Comparison of ENCODE assay signal across 18 mouse cellular contexts in genomic region chr5:34372541-34372940, GRCm38 (mm10). TPM values are rescaled to one million over a fixed set of nuclear protein-coding genes. Genes with fewer than 3 reads are reported as not detected.
DNase-seq lines count a peak whose midpoint lies in the region; ATAC-seq and TF ChIP-seq lines count a peak whose summit lies in the region.
"Had no signal": no experiment of that assay in that cellular context is flagged by ENCODE, and none has a peak within 500 bp of the region (broad histone marks: within the 10 kb centered on the region; RNA-seq: fewer than 3 reads in every experiment).

No protein-coding gene starts in this region.

- H3K9ac ChIP-seq in hindbrain, embryonic 14.5 days = peak overlapping the region; percentile 8; the same call in 1 of the 2 replicates
- no peak overlapping the region for H3K9ac ChIP-seq in hindbrain, postnatal 0 days (replicated peaks; ENCODE audit: low read length)
- no peak overlapping the region for H3K9ac ChIP-seq in midbrain, postnatal 0 days (replicated peaks; ENCODE audit: low read length, poor library complexity, severe bottlenecking)
- H3K9ac ChIP-seq in midbrain, embryonic 13.5 days (replicated peaks) = no peak overlapping the region
- H3K9ac ChIP-seq: forebrain, postnatal 0 days; hindbrain, embryonic 15.5 days; limb, embryonic 12.5 days; lung, embryonic 14.5 days had no signal

- no peak overlapping the region for H3K27ac ChIP-seq in hindbrain, embryonic 14.5 days
- no peak overlapping the region for H3K27ac ChIP-seq in hindbrain, postnatal 0 days
- no peak overlapping the region for H3K27ac ChIP-seq in midbrain, embryonic 10.5 days (replicated peaks)
- no peak overlapping the region for H3K27ac ChIP-seq in midbrain, postnatal 0 days (ENCODE audit: low read depth, low read length)
- H3K27ac ChIP-seq in midbrain, embryonic 13.5 days = no peak overlapping the region
- H3K27ac ChIP-seq: heart, embryonic 10.5 days; hindbrain, embryonic 15.5 days; limb, embryonic 12.5 days; stomach, postnatal 0 days had no signal

- no peak for ATAC-seq in hindbrain, embryonic 14.5 days (ENCODE audit: low FRiP score)
- ATAC-seq in hindbrain, postnatal 0 days = no peak
- ATAC-seq in midbrain, postnatal 0 days (ENCODE audit: low FRiP score) = no peak
- ATAC-seq in midbrain, embryonic 13.5 days = no peak
- ATAC-seq in cerebellum, adult (ENCODE audit: insufficient number of reproducible peaks, low FRiP score, low TSS enrichment) = no peak
- ATAC-seq: forebrain, postnatal 0 days; intestine, embryonic 16.5 days had no signal

- peaks cover 27% of the 10 kb centered on the region for H3K4me1 ChIP-seq in hindbrain, embryonic 14.5 days (replicated peaks; ENCODE audit: control insufficient read depth, insufficient read depth, low read length)
- peaks cover 4% of the 10 kb centered on the region; the same call in 1 of the 2 replicates for H3K4me1 ChIP-seq in hindbrain, postnatal 0 days (ENCODE audit: insufficient read depth, low read length)
- H3K4me1 ChIP-seq in midbrain, embryonic 10.5 days = peaks cover 31% of the 10 kb centered on the region
- peaks cover 13% of the 10 kb centered on the region; the same call in 1 of the 2 replicates for H3K4me1 ChIP-seq in midbrain, postnatal 0 days (ENCODE audit: insufficient read depth, low read length)
- peaks cover 40% of the 10 kb centered on the region for H3K4me1 ChIP-seq in midbrain, embryonic 13.5 days (replicated peaks)

- no peak for DNase-seq in hindbrain, embryonic 14.5 days (ENCODE audit: low spot score)
- no peak for DNase-seq in hindbrain, postnatal 0 days (ENCODE audit: low spot score)
- DNase-seq in midbrain, embryonic 10.5 days (ENCODE audit: low spot score) = no peak
- DNase-seq in midbrain, postnatal 0 days (ENCODE audit: low spot score) = no peak
- no peak for DNase-seq in right cerebral cortex, postnatal 10 days (ENCODE audit: low spot score in 2 of 2)
- DNase-seq: cerebellum, adult 8-10 months; forebrain, postnatal 0 days; lung, embryonic 14.5 days; lung, postnatal 4 days; retina, postnatal 1 day; right cerebral cortex, postnatal 4 days had no signal

- H3K27me3 ChIP-seq in hindbrain, embryonic 14.5 days (ENCODE audit: control insufficient read depth, insufficient read depth, low read length) = no peaks in the 10 kb centered on the region
- no peaks in the 10 kb centered on the region for H3K27me3 ChIP-seq in hindbrain, postnatal 0 days (ENCODE audit: insufficient read depth, low read length)
- H3K27me3 ChIP-seq in midbrain, embryonic 10.5 days (ENCODE audit: low read depth, poor library complexity, severe bottlenecking) = no peaks in the 10 kb centered on the region
- no peaks in the 10 kb centered on the region for H3K27me3 ChIP-seq in midbrain, postnatal 0 days (ENCODE audit: insufficient read depth, low read length)
- H3K27me3 ChIP-seq in midbrain, embryonic 13.5 days = no peaks in the 10 kb centered on the region
- H3K27me3 ChIP-seq: hindbrain, embryonic 15.5 days; limb, embryonic 12.5 days had no signal

- no peak overlapping the region for H3K4me3 ChIP-seq in hindbrain, embryonic 14.5 days (replicated peaks; ENCODE audit: low read length)
- no peak overlapping the region for H3K4me3 ChIP-seq in hindbrain, postnatal 0 days (ENCODE audit: low read length)
- peak overlapping the region; percentile 93; the same call in 1 of the 2 replicates for H3K4me3 ChIP-seq in midbrain, embryonic 10.5 days
- H3K4me3 ChIP-seq in midbrain, postnatal 0 days (ENCODE audit: low read depth, low read length) = no peak overlapping the region
- H3K4me3 ChIP-seq in midbrain, embryonic 13.5 days (replicated peaks) = no peak overlapping the region
- H3K4me3 ChIP-seq: heart, embryonic 10.5 days; limb, embryonic 12.5 days had no signal

- no peaks in the 10 kb centered on the region for H3K9me3 ChIP-seq in hindbrain, embryonic 14.5 days (ENCODE audit: control insufficient read depth, low read length)
- no peaks in the 10 kb centered on the region for H3K9me3 ChIP-seq in hindbrain, postnatal 0 days (ENCODE audit: low read length)
- no peaks in the 10 kb centered on the region for H3K9me3 ChIP-seq in midbrain, embryonic 10.5 days (replicated peaks)
- H3K9me3 ChIP-seq in midbrain, postnatal 0 days (ENCODE audit: low read length) = no peaks in the 10 kb centered on the region
- H3K9me3 ChIP-seq in midbrain, embryonic 13.5 days = no peaks in the 10 kb centered on the region
- H3K9me3 ChIP-seq: heart, embryonic 10.5 days; hindbrain, embryonic 15.5 days; limb, embryonic 12.5 days had no signal

- no peak for TF ChIP-seq CTCF in hindbrain, postnatal 0 days (IDR thresholded peaks at IDR 0.05; ENCODE audit: low read depth)
- no peak for TF ChIP-seq CTCF in midbrain, postnatal 0 days (IDR thresholded peaks at IDR 0.05)

- H3K36me3 ChIP-seq in hindbrain, embryonic 14.5 days (replicated peaks; ENCODE audit: control insufficient read depth, insufficient read depth) = no peaks in the 10 kb centered on the region
- no peaks in the 10 kb centered on the region for H3K36me3 ChIP-seq in hindbrain, postnatal 0 days (ENCODE audit: insufficient read depth, low read length)
- peaks cover 19% of the 10 kb centered on the region for H3K36me3 ChIP-seq in midbrain, embryonic 10.5 days
- H3K36me3 ChIP-seq in midbrain, postnatal 0 days (ENCODE audit: insufficient read depth, low read length) = no peaks in the 10 kb centered on the region
- H3K36me3 ChIP-seq in midbrain, embryonic 13.5 days = no peaks in the 10 kb centered on the region
- H3K36me3 ChIP-seq: heart, embryonic 10.5 days; hindbrain, embryonic 15.5 days had no signal

- peak overlapping the region; percentile 69; the same call in 1 of the 2 replicates for H3K4me2 ChIP-seq in hindbrain, embryonic 14.5 days (replicated peaks)
- H3K4me2 ChIP-seq in hindbrain, postnatal 0 days (ENCODE audit: low read depth, low read length) = no peak overlapping the region
- no peak overlapping the region for H3K4me2 ChIP-seq in midbrain, postnatal 0 days (ENCODE audit: low read depth, low read length, poor library complexity, severe bottlenecking)
- H3K4me2 ChIP-seq in midbrain, embryonic 13.5 days (replicated peaks) = peak overlapping the region; percentile 36; the same call in 1 of the 2 replicates
- H3K4me2 ChIP-seq: limb, embryonic 12.5 days had no signal

RNA-seq across cellular contexts. Expression of gene Fam193a, which starts 2.8 kb away (rescaled TPM):
- 18.0 and 19.2 TPM in 2 replicates for polyA plus RNA-seq in hindbrain, embryonic 14.5 days (2014; fragmentation: Nextera tagmentation; extraction: Ambion mirVana)
- total RNA-seq in hindbrain, postnatal 0 days (2014; rRNA removed) = 33.1 and 36.9 TPM in 2 replicates
- polyA plus RNA-seq in hindbrain, postnatal 0 days (2015; fragmentation: Nextera tagmentation; extraction: Ambion mirVana) = 9.6 and 11.6 TPM in 2 replicates
- 12.1 and 13.9 TPM in 2 replicates for polyA plus RNA-seq in midbrain, embryonic 10.5 days (2016; fragmentation: Nextera tagmentation; extraction: Ambion mirVana)
- total RNA-seq in midbrain, postnatal 0 days (2014; rRNA removed) = 53.3 and 54.5 TPM in 2 replicates
- polyA plus RNA-seq in midbrain, postnatal 0 days (2015; fragmentation: Nextera tagmentation; extraction: Ambion mirVana) = 9.6 and 12.4 TPM in 2 replicates
- 19.8 and 20.6 TPM in 2 replicates for polyA plus RNA-seq in midbrain, embryonic 13.5 days (2015; fragmentation: Nextera tagmentation; extraction: Ambion mirVana)

RNA-seq across cellular contexts. Expression of gene Rnf4, which starts 36.5 kb away (rescaled TPM):
- 139 and 147 TPM in 2 replicates for polyA plus RNA-seq in hindbrain, embryonic 14.5 days (2014; fragmentation: Nextera tagmentation; extraction: Ambion mirVana)
- 103 and 104 TPM in 2 replicates for total RNA-seq in hindbrain, postnatal 0 days (2014; rRNA removed)
- 119 and 127 TPM in 2 replicates for polyA plus RNA-seq in hindbrain, postnatal 0 days (2015; fragmentation: Nextera tagmentation; extraction: Ambion mirVana)
- polyA plus RNA-seq in midbrain, embryonic 10.5 days (2016; fragmentation: Nextera tagmentation; extraction: Ambion mirVana) = 196 and 197 TPM in 2 replicates
- total RNA-seq in midbrain, postnatal 0 days (2014; rRNA removed) = 95.2 and 129 TPM in 2 replicates
- polyA plus RNA-seq in midbrain, postnatal 0 days (2015; fragmentation: Nextera tagmentation; extraction: Ambion mirVana) = 124 TPM in 2 replicates
- 136 and 141 TPM in 2 replicates for polyA plus RNA-seq in midbrain, embryonic 13.5 days (2015; fragmentation: Nextera tagmentation; extraction: Ambion mirVana)

Comparison
In these comparisons a context has a peak if more than half of its experiments do, and no peak if none do; other contexts are left out.
1. H3K4me2 ChIP-seq: peak in hindbrain, embryonic 14.5 days (single experiment) and midbrain, embryonic 13.5 days (single experiment); none in hindbrain, postnatal 0 days (single experiment) and midbrain, postnatal 0 days (single experiment).